Mouse (Mus musculus) left cerebral cortex, postnatal 14 days (tissue): ENCODE results near the gene Mapk8ip3. TPM values are rescaled to one million over a fixed set of nuclear protein-coding genes. Genes with fewer than 3 reads are reported as not detected.
A peak's percentile ranks its signal among the peaks of the same experiment; 100 is the strongest.

ENCODE experiments used
- DNase-seq, 2 experiments: peaks; one replicate each; pipeline ENCODE4 v3.0.0; 2021 to 2022; ENCODE audit warnings: low spot score in 2 of 2, mixed read lengths in 1 of 2
- intact Hi-C: fragments of 180-260 bp; cut with DNase I; formaldehyde crosslinking; loops from one replicate; pipeline ENCODE4 v1.15.1; 2025
- total RNA-seq, 2 experiments: library from RNA; stranded (reverse); gene quantifications; 2 replicates each; pipeline ENCODE4 v1.2.3; 2021

Gene Mapk8ip3
- total RNA-seq, 2 experiments from 2014 or later, result 315 to 321 TPM

- no peak for DNase-seq
Observed at GRCm38 (mm10) chr17:24903767-24904166, 33.0 kb downstream of the Mapk8ip3 start.

GRCm38 (mm10) chr17:24902671-24903474 is 33.9 kb downstream of the Mapk8ip3 start:
- no peak for DNase-seq
- intact Hi-C loops, result no loop called here

More at GRCm38 (mm10) chr17:24903767-24904166, 33.0 kb downstream of the Mapk8ip3 start:
- intact Hi-C loops, result no loop called here

- intact Hi-C loops, result no loop called here
- DNase-seq, result no peak
Observed at GRCm38 (mm10) chr17:24902124-24902523, 34.7 kb downstream of the Mapk8ip3 start.

GRCm38 (mm10) chr17:24900014-24900413 is 36.8 kb downstream of the Mapk8ip3 start:
- DNase-seq, result no peak
- intact Hi-C loops, result no loop called here

- no peak for DNase-seq
- intact Hi-C loops, result no loop called here
Observed at GRCm38 (mm10) chr17:24899153-24899552, 37.6 kb downstream of the Mapk8ip3 start.

GRCm38 (mm10) chr17:24898041-24898854 is 38.5 kb downstream of the Mapk8ip3 start:
- DNase-seq, result no peak
- intact Hi-C loops, result no loop called here

GRCm38 (mm10) chr17:24897600-24897999 is 39.2 kb downstream of the Mapk8ip3 start:
- intact Hi-C loops, result no loop called here

GRCm38 (mm10) chr17:24896993-24897269 is 39.8 kb downstream of the Mapk8ip3 start:
- DNase-seq, result no peak
- intact Hi-C loops, result no loop called here

More at GRCm38 (mm10) chr17:24897600-24897999, 39.2 kb downstream of the Mapk8ip3 start:
- DNase-seq, result no peak

- peak; percentile 75 for DNase-seq
- intact Hi-C loops, result no loop called here
Observed at GRCm38 (mm10) chr17:24896241-24896992, 40.4 kb downstream of the Mapk8ip3 start, which contains the start of gene Nme3. Gene Nme3, plus strand, starts transcription at chr17:24896500.

GRCm38 (mm10) chr17:24895571-24896240 is 41.1 kb downstream of the Mapk8ip3 start:
- intact Hi-C loops, result no loop called here
- DNase-seq, result no peak

- intact Hi-C loops, result no loop called here
- peak; percentile 86 to 87 for DNase-seq
Observed at GRCm38 (mm10) chr17:24894995-24895547, 41.7 kb downstream of the Mapk8ip3 start, which contains the start of the genes Eme2 and Mrps34. Gene Eme2, minus strand, starts transcription at chr17:24895087. Gene Mrps34, plus strand, starts transcription at chr17:24895116.

GRCm38 (mm10) chr17:24894061-24894994 is 42.4 kb downstream of the Mapk8ip3 start:
- intact Hi-C loops, result no loop called here
- no peak for DNase-seq

GRCm38 (mm10) chr17:24893276-24893675 is 43.5 kb downstream of the Mapk8ip3 start:
- no peak for DNase-seq
- intact Hi-C loops, result no loop called here

- intact Hi-C loops, result no loop called here
- no peak for DNase-seq
Observed at GRCm38 (mm10) chr17:24892785-24893184, 44.0 kb downstream of the Mapk8ip3 start.

- DNase-seq, result no peak
- intact Hi-C loops, result no loop called here
Observed at GRCm38 (mm10) chr17:24891321-24891720, 45.5 kb downstream of the Mapk8ip3 start.

- intact Hi-C loops, result no loop called here
Observed at GRCm38 (mm10) chr17:24890151-24891092, 46.4 kb downstream of the Mapk8ip3 start.

GRCm38 (mm10) chr17:24888862-24889261 is 47.9 kb downstream of the Mapk8ip3 start:
- intact Hi-C loops, result no loop called here
- no peak for DNase-seq

More at GRCm38 (mm10) chr17:24890151-24891092, 46.4 kb downstream of the Mapk8ip3 start:
- DNase-seq, result no peak
